Mouse (Mus musculus) heart, postnatal 0 days (tissue): ENCODE measurements around the gene Prpf38b.

Source experiments
- CTCF ChIP-seq: IDR thresholded peaks from 2 replicates; pipeline ENCODE4 v1.5.1; 2016; ENCODE audit warnings: antibody characterized with exemption, control low read depth, low read depth
- EP300 ChIP-seq: IDR thresholded peaks from 2 replicates; pipeline ENCODE4 v1.6.1; 2016; ENCODE audit warnings: antibody characterized with exemption, low read depth

GRCm38 (mm10) chr3:108911548-108912413 lies at the start of gene Prpf38b:
- TF ChIP-seq CTCF (no peak), EP300 (no peak; the same call in 1 of the 2 replicates)
